Mouse (Mus musculus): ENCODE data around the gene Snap29.

Snap29 gene

GRCm38 (mm10) chr16:17474091-17474490 is 68.3 kb downstream of the Snap29 start:
- no peak for DNase-seq (ENCODE audit: low spot score in 2 of 2)

- DNase-seq (ENCODE audit: low spot score in 2 of 2), result no peak
These were observed 69.0 kb downstream of the Snap29 start for GRCm38 (mm10) chr16:17474761-17475160.

DNA sequence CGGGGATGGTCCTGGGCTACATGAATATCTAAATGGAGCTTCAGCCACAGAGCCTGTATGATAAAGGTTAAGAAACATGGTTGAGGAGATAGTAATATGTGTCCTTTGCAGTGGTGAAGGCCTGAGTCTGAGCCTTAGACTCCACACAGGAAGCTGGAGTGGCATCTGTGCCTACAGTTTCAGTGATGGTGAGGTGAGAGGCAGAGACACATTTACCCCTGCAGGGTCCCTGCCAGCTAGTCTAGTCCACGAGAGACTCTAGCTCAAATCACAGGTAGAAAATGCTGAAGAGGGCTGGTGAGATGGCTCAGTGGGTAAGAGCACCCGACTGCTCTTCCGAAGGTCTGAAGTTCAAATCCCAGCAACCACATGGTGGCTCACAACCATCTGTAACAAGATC is 69.5 kb downstream of the Snap29 start:
- DNase-seq (ENCODE audit: low spot score in 2 of 2), result no peak

GRCm38 (mm10) chr16:17478331-17478943 is 72.7 kb downstream of the Snap29 start:
- no peak for DNase-seq (ENCODE audit: low spot score in 2 of 2)

Data from spleen, postnatal 14 days (tissue).